19 mouse cellular contexts compared by ENCODE assay signal in genomic region chr1:76654826-76655225, GRCm38 (mm10).
DNase-seq lines count a peak whose midpoint lies in the region.
"Had no signal": no experiment of that assay in that cellular context is flagged by ENCODE, and none has a peak within 500 bp of the region (broad histone marks: within the 10 kb centered on the region; RNA-seq: fewer than 3 reads in every experiment).

No protein-coding gene starts in this region.

- no peak overlapping the region for H3K27ac ChIP-seq in heart, embryonic 10.5 days
- H3K27ac ChIP-seq: embryonic facial prominence, embryonic 12.5 days; embryonic facial prominence, embryonic 15.5 days; forebrain, embryonic 13.5 days; heart, adult 2 months; hindbrain, embryonic 12.5 days; hindbrain, embryonic 15.5 days had no signal

- DNase-seq in cerebellum, postnatal 25 days: peak; percentile 12 to 15
- DNase-seq in cerebellum, adult 18-20 months: no peak
- DNase-seq in heart, adult 11 months: peak; percentile 61
- DNase-seq in heart, embryonic 10.5 days (ENCODE audit: low spot score): no peak
- peak; percentile 17 for DNase-seq in left cerebral cortex, postnatal 4 days
- DNase-seq in left cerebral cortex, adult 18-20 months (ENCODE audit: low spot score in 2 of 2): no peak
- no peak for DNase-seq in urinary bladder, adult 2 months (ENCODE audit: low spot score)
- DNase-seq: adrenal gland, adult 8-10 months; adrenal gland, postnatal 25 days; cerebellum, adult 11 months; cerebellum, adult 9-10 months; gastrocnemius, postnatal 25 days; heart, adult 2 months; kidney, adult 2 months had no signal

- H3K27me3 ChIP-seq in heart, embryonic 10.5 days (ENCODE audit: insufficient read depth, poor library complexity, severe bottlenecking): peaks cover 4% of the 10 kb centered on the region
- H3K27me3 ChIP-seq: embryonic facial prominence, embryonic 12.5 days; embryonic facial prominence, embryonic 15.5 days; forebrain, embryonic 13.5 days; hindbrain, embryonic 12.5 days; hindbrain, embryonic 15.5 days had no signal

- WGBS in heart, embryonic 10.5 days: 79% methylated on average over 1 of the region's 1 CpGs

- no peaks in the 10 kb centered on the region for H3K36me3 ChIP-seq in heart, embryonic 10.5 days
- H3K36me3 ChIP-seq: embryonic facial prominence, embryonic 12.5 days; embryonic facial prominence, embryonic 15.5 days; hindbrain, embryonic 12.5 days; hindbrain, embryonic 15.5 days had no signal

- H3K4me3 ChIP-seq in heart, embryonic 10.5 days: no peak overlapping the region
- H3K4me3 ChIP-seq: embryonic facial prominence, embryonic 12.5 days; embryonic facial prominence, embryonic 15.5 days; forebrain, embryonic 13.5 days; heart, adult 2 months; hindbrain, embryonic 12.5 days; hindbrain, embryonic 15.5 days had no signal

- intact Hi-C loops in left cerebral cortex, postnatal 4 days (cut with DNase I): no loop called here

- no peaks in the 10 kb centered on the region for H3K4me1 ChIP-seq in heart, embryonic 10.5 days
- H3K4me1 ChIP-seq: embryonic facial prominence, embryonic 12.5 days; embryonic facial prominence, embryonic 15.5 days; forebrain, embryonic 13.5 days; hindbrain, embryonic 12.5 days; hindbrain, embryonic 15.5 days had no signal

- no peaks in the 10 kb centered on the region for H3K9me3 ChIP-seq in heart, embryonic 10.5 days
- H3K9me3 ChIP-seq: embryonic facial prominence, embryonic 12.5 days; embryonic facial prominence, embryonic 15.5 days; forebrain, embryonic 13.5 days; hindbrain, embryonic 12.5 days; hindbrain, embryonic 15.5 days had no signal

Comparison
In these comparisons a context has a peak if more than half of its experiments do, and no peak if none do; other contexts are left out.
1. DNase-seq: peak in cerebellum, postnatal 25 days (2 of 2), heart, adult 11 months (single experiment) and left cerebral cortex, postnatal 4 days (single experiment); none in cerebellum, adult 18-20 months (0 of 2), heart, embryonic 10.5 days (single experiment), left cerebral cortex, adult 18-20 months (0 of 2) and urinary bladder, adult 2 months (single experiment).